Mouse (Mus musculus) left cerebral cortex, adult 2 months (tissue): ENCODE results near the gene Ankrd11. TPM values are rescaled to one million over a fixed set of nuclear protein-coding genes. Genes with fewer than 3 reads are reported as not detected.
A peak's percentile ranks its signal among the peaks of the same experiment; 100 is the strongest.

Experiments
- DNase-seq, 2 experiments: peaks; one replicate each; pipeline ENCODE4 v3.0.0; 2021 to 2022; ENCODE audit warnings: low spot score in 2 of 2, mixed read lengths in 1 of 2; ENCODE audit errors: extremely low spot score in 1 of 2
- H3K27ac ChIP-seq: fragments of 200-600 bp; 2 replicates; pipeline ENCODE4 v1.8.1; 2022
- H3K4me3 ChIP-seq: fragments of 200-600 bp; 2 replicates; pipeline ENCODE4 v1.8.1; 2022
- CTCF ChIP-seq: fragments of 200-600 bp; IDR thresholded peaks from 2 replicates; pipeline ENCODE4 v1.8.1; 2022; ENCODE audit warnings: antibody characterized with exemption, mild to moderate bottlenecking, moderate library complexity
- intact Hi-C: fragments of 180-260 bp; cut with DNase I; formaldehyde crosslinking; loops from one replicate; pipeline ENCODE4 v1.15.1; 2025
- total RNA-seq, 2 experiments: library from RNA; stranded (reverse); gene quantifications; 2 replicates each; pipeline ENCODE4 v1.2.3; 2021

Ankrd11 gene
- total RNA-seq, 2 experiments from 2014 or later = 161 to 175 TPM

GRCm38 (mm10) chr8:122928631-122929224 is 113.3 kb downstream of the Ankrd11 start:
- intact Hi-C loops = no loop called here
- no peak overlapping the region for H3K4me3 ChIP-seq
- H3K27ac ChIP-seq = peak overlapping the region; percentile 10
- DNase-seq = no peak
- no peak for TF ChIP-seq CTCF

- H3K27ac ChIP-seq = 0 out of 2 replicates have a peak overlapping the region, but pooled peaks have one; percentile 15
- no peak overlapping the region for H3K4me3 ChIP-seq
- intact Hi-C loops = no loop called here
- no peak for TF ChIP-seq CTCF
- DNase-seq = no peak
These were observed 114.2 kb downstream of the Ankrd11 start for GRCm38 (mm10) chr8:122927841-122928240.

GRCm38 (mm10) chr8:122926782-122927181 is 115.3 kb downstream of the Ankrd11 start:
- intact Hi-C loops = no loop called here
- Histone ChIP-seq H3K4me3 (no peak overlapping the region), H3K27ac (no peak overlapping the region)
- TF ChIP-seq CTCF = peak; percentile 22
- DNase-seq = no peak

- Histone ChIP-seq H3K27ac (no peak overlapping the region), H3K4me3 (no peak overlapping the region)
- TF ChIP-seq CTCF = no peak
- intact Hi-C loops = no loop called here
- DNase-seq = no peak
These were observed 115.9 kb downstream of the Ankrd11 start for GRCm38 (mm10) chr8:122925939-122926722.

- intact Hi-C loops = no loop called here
- Histone ChIP-seq H3K27ac (peak overlapping the region; percentile 45), H3K4me3 (no peak overlapping the region)
- TF ChIP-seq CTCF = no peak
- no peak for DNase-seq
These were observed 118.0 kb downstream of the Ankrd11 start for GRCm38 (mm10) chr8:122924091-122924490.

GRCm38 (mm10) chr8:122923431-122924090 is 118.5 kb downstream of the Ankrd11 start:
- TF ChIP-seq CTCF = no peak
- DNase-seq = no peak
- Histone ChIP-seq H3K4me3 (no peak overlapping the region), H3K27ac (peak overlapping the region; percentile 45)
- intact Hi-C loops = no loop called here

GRCm38 (mm10) chr8:122922945-122923344 is 119.1 kb downstream of the Ankrd11 start:
- TF ChIP-seq CTCF = no peak
- intact Hi-C loops = no loop called here
- no peak overlapping the region for H3K4me3 ChIP-seq
- DNase-seq = no peak
- peak overlapping the region; percentile 19; the same call in 1 of the 2 replicates for H3K27ac ChIP-seq

- intact Hi-C loops = no loop called here
- TF ChIP-seq CTCF = no peak
- H3K27ac ChIP-seq = no peak overlapping the region
These were observed 121.2 kb downstream of the Ankrd11 start for GRCm38 (mm10) chr8:122920890-122921289.

GRCm38 (mm10) chr8:122918438-122919107 is 123.5 kb downstream of the Ankrd11 start:
- no peak overlapping the region for H3K4me3 ChIP-seq
- intact Hi-C loops = no loop called here
- H3K27ac ChIP-seq = peak overlapping the region; percentile 50
- DNase-seq = no peak
- TF ChIP-seq CTCF = no peak

More at GRCm38 (mm10) chr8:122920890-122921289, 121.2 kb downstream of the Ankrd11 start:
- H3K4me3 ChIP-seq = no peak overlapping the region
- DNase-seq = no peak

- intact Hi-C loops = no loop called here
- no peak for DNase-seq
- Histone ChIP-seq H3K4me3 (no peak overlapping the region), H3K27ac (peak overlapping the region; percentile 50)
- TF ChIP-seq CTCF = no peak
These were observed 124.3 kb downstream of the Ankrd11 start for GRCm38 (mm10) chr8:122917531-122918392.

- H3K27ac ChIP-seq = no peak overlapping the region
- DNase-seq = no peak
- no peak overlapping the region for H3K4me3 ChIP-seq
- no peak for TF ChIP-seq CTCF
- intact Hi-C loops = no loop called here
These were observed 125.3 kb downstream of the Ankrd11 start for GRCm38 (mm10) chr8:122916766-122917165.
